Mouse (Mus musculus): ENCODE measurements at regions not wholly inside any gene's neighbourhood (a gene's known extent, or its start where the extent isn't known, plus 50 kb on each side); places are given as distances from the start of the nearest gene placed in this dataset.

DNA sequence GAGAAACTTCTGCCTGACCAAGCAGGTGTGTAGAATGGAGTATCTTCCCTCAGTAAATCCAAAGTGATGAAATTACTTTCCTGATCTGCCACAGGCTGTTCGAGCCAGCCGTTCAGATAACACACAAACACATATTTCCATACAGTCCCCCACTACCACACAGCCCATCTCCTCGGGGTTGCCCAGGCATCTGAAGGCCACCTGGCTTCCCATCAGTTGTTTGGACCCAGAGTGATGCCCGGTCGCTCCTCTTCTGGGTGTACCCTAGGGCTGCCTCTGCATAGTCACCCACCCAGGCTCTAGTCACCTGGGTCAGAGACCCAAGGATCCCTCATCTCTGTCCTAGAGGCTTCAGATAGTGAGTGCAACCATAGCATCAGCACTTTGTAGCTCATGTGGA lies 107.9 kb downstream of the CK137956 start:
- no peak overlapping the region for H3K9ac ChIP-seq (ENCODE audit: low read length)
- no peak overlapping the region for H3K4me2 ChIP-seq (ENCODE audit: low read depth, low read length, severe bottlenecking)
- no peaks in the 10 kb centered on the region; the same call in 1 of the 2 replicates for H3K4me1 ChIP-seq (replicated peaks; ENCODE audit: control insufficient read depth, insufficient read depth, low read length)
- no peaks in the 10 kb centered on the region for H3K9me3 ChIP-seq (ENCODE audit: control insufficient read depth, low read length)
- DNase-seq (ENCODE audit: low spot score) = no peak
- ATAC-seq (replicated peaks; ENCODE audit: low FRiP score) = no peak
- H3K27me3 ChIP-seq (ENCODE audit: control insufficient read depth, insufficient read depth, low read length) = no peaks in the 10 kb centered on the region
- H3K27ac ChIP-seq (ENCODE audit: low read depth, low read length) = no peak overlapping the region
- H3K36me3 ChIP-seq (ENCODE audit: control insufficient read depth, insufficient read depth, low read length) = no peaks in the 10 kb centered on the region
- 95% methylated on average over 5 of the region's 5 CpGs for WGBS
- no peak overlapping the region for H3K4me3 ChIP-seq (ENCODE audit: low read depth, low read length)

DNA sequence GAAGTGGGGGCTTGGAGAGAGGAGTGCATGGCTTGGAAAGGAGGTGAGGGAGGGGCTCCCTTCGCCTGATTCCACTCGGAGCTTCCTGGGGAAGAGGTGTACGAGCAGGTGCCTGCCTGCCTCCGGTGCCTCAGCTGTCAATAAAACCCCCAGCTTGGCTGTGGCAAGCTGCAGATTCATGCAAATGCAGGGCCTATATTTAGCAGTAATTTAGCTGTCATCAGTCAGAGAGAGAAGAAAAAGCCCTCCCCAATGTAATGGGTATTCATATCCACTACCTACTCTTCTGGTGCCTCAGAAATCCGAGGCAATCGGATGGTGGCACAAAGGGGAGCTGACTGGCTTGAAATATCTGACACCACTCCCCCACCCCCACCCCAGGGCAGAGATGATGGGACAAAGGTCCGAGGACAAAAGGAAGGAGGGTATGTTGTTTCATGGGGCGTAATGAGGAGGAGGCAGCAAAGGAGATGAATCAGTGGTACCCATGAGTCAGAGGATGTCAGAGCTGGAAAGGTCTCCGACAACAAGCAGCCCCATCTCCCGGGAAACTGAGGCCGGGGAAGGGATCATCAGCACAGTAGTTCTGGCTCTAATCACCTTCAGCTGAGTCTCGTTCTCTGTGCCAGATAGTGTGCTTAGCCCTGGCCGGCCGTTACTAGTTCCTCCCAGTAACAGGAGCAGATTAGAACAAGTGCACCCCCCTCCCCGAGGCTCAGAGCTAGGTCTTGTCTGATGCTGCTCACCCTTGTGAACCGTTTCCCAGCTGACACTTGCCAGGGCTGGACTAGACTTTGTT lies 109.2 kb downstream of the CK137956 start:
- WGBS = 62% methylated on average over 16 of the region's 16 CpGs
- H3K4me1 ChIP-seq (replicated peaks; ENCODE audit: control insufficient read depth, insufficient read depth, low read length) = no peaks in the 10 kb centered on the region; the same call in 1 of the 2 replicates
- H3K9me3 ChIP-seq (ENCODE audit: control insufficient read depth, low read length) = no peaks in the 10 kb centered on the region
- H3K4me2 ChIP-seq (ENCODE audit: low read depth, low read length, severe bottlenecking) = no peak overlapping the region
- no peak overlapping the region for H3K4me3 ChIP-seq (ENCODE audit: low read depth, low read length)
- peak overlapping the region; percentile 33; the same call in 1 of the 2 replicates for H3K27ac ChIP-seq (ENCODE audit: low read depth, low read length)
- H3K9ac ChIP-seq (ENCODE audit: low read length) = no peak overlapping the region
- no peaks in the 10 kb centered on the region for H3K27me3 ChIP-seq (ENCODE audit: control insufficient read depth, insufficient read depth, low read length)
- no peak for ATAC-seq (replicated peaks; ENCODE audit: low FRiP score)
- no peak for DNase-seq (ENCODE audit: low spot score)
- H3K36me3 ChIP-seq (ENCODE audit: control insufficient read depth, insufficient read depth, low read length) = no peaks in the 10 kb centered on the region

DNA sequence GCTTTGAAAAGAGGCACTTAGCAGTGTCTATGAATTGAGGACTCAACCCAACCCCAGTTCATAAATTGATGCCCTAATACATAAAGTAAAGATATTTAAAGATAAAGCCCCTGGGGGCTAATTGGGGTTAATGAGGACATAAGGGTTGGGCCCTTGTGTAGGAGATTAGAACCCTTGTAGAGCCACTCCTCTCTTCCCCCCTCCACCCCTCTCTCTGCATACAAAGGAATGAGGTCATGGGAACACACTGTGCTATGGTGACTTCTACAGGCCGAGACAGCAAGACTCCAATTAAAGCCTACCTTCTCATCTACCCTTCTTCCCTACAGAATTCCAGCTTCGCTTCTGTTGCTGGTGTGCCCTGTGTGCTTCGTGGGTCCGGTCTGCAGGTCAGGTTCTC lies 110.5 kb downstream of the CK137956 start:
- no peaks in the 10 kb centered on the region; the same call in 1 of the 2 replicates for H3K4me1 ChIP-seq (replicated peaks; ENCODE audit: control insufficient read depth, insufficient read depth, low read length)
- 69% methylated on average over 4 of the region's 4 CpGs for WGBS
- H3K27ac ChIP-seq (ENCODE audit: low read depth, low read length) = no peak overlapping the region
- no peak overlapping the region for H3K9ac ChIP-seq (ENCODE audit: low read length)
- H3K4me3 ChIP-seq (ENCODE audit: low read depth, low read length) = no peak overlapping the region
- H3K4me2 ChIP-seq (ENCODE audit: low read depth, low read length, severe bottlenecking) = no peak overlapping the region
- ATAC-seq (replicated peaks; ENCODE audit: low FRiP score) (no peak), DNase-seq (ENCODE audit: low spot score) (no peak)
- H3K27me3 ChIP-seq (ENCODE audit: control insufficient read depth, insufficient read depth, low read length) = no peaks in the 10 kb centered on the region
- H3K9me3 ChIP-seq (ENCODE audit: control insufficient read depth, low read length) = no peaks in the 10 kb centered on the region
- no peaks in the 10 kb centered on the region for H3K36me3 ChIP-seq (ENCODE audit: control insufficient read depth, insufficient read depth, low read length)

GRCm38 (mm10) chr4:127859505-127859904 lies 111.2 kb downstream of the CK137956 start:
- no peak for DNase-seq (ENCODE audit: low spot score)
- Histone ChIP-seq H3K36me3 (ENCODE audit: control insufficient read depth, insufficient read depth, low read length) (no peaks in the 10 kb centered on the region), H3K27me3 (ENCODE audit: control insufficient read depth, insufficient read depth, low read length) (no peaks in the 10 kb centered on the region), H3K27ac (ENCODE audit: low read depth, low read length) (no peak overlapping the region), H3K9ac (ENCODE audit: low read length) (no peak overlapping the region), H3K4me2 (ENCODE audit: low read depth, low read length, severe bottlenecking) (no peak overlapping the region), H3K4me1 (replicated peaks; ENCODE audit: control insufficient read depth, insufficient read depth, low read length) (no peaks in the 10 kb centered on the region; the same call in 1 of the 2 replicates), H3K4me3 (ENCODE audit: low read depth, low read length) (no peak overlapping the region), H3K9me3 (ENCODE audit: control insufficient read depth, low read length) (no peaks in the 10 kb centered on the region)
- 89% methylated on average over 6 of the region's 6 CpGs for WGBS
- no peak for ATAC-seq (replicated peaks; ENCODE audit: low FRiP score)

DNA sequence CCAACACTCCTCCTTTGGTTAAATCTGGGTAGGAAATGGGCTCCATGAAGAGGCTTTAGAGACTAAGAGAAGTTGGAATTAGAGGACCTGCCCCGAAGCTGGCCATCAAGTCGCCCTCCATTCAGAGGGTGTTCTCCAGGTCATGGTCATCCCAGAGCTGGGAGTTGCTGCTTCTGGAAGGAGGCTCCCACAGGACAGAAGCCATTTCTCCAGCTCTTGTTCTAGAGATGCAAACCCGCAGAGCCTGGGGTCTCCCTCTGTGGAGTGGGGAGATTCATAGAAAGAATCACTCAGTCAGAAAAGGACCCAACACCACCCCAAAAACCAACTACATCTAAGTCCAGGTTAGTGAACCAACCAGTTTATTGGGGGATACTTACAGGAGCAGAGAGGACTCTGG lies 112.2 kb downstream of the CK137956 start:
- WGBS = 86% methylated on average over 3 of the region's 3 CpGs
- Histone ChIP-seq H3K27ac (ENCODE audit: low read depth, low read length) (no peak overlapping the region), H3K4me3 (ENCODE audit: low read depth, low read length) (no peak overlapping the region), H3K27me3 (ENCODE audit: control insufficient read depth, insufficient read depth, low read length) (no peaks in the 10 kb centered on the region), H3K4me1 (replicated peaks; ENCODE audit: control insufficient read depth, insufficient read depth, low read length) (no peaks in the 10 kb centered on the region; the same call in 1 of the 2 replicates), H3K9ac (ENCODE audit: low read length) (no peak overlapping the region), H3K4me2 (ENCODE audit: low read depth, low read length, severe bottlenecking) (no peak overlapping the region), H3K9me3 (ENCODE audit: control insufficient read depth, low read length) (no peaks in the 10 kb centered on the region), H3K36me3 (ENCODE audit: control insufficient read depth, insufficient read depth, low read length) (no peaks in the 10 kb centered on the region)
- DNase-seq (ENCODE audit: low spot score) (no peak), ATAC-seq (replicated peaks; ENCODE audit: low FRiP score) (no peak)

- no peaks in the 10 kb centered on the region for H3K9me3 ChIP-seq (ENCODE audit: control insufficient read depth, low read length)
- no peak overlapping the region for H3K4me2 ChIP-seq (ENCODE audit: low read depth, low read length, severe bottlenecking)
- no peak overlapping the region for H3K4me3 ChIP-seq (ENCODE audit: low read depth, low read length)
- H3K9ac ChIP-seq (ENCODE audit: low read length) = no peak overlapping the region
- DNase-seq (ENCODE audit: low spot score) (no peak), ATAC-seq (replicated peaks; ENCODE audit: low FRiP score) (no peak)
- H3K27ac ChIP-seq (ENCODE audit: low read depth, low read length) = no peak overlapping the region
- no peaks in the 10 kb centered on the region for H3K27me3 ChIP-seq (ENCODE audit: control insufficient read depth, insufficient read depth, low read length)
- WGBS = 85% methylated on average over 1 of the region's 1 CpGs
- H3K36me3 ChIP-seq (ENCODE audit: control insufficient read depth, insufficient read depth, low read length) = no peaks in the 10 kb centered on the region
- H3K4me1 ChIP-seq (replicated peaks; ENCODE audit: control insufficient read depth, insufficient read depth, low read length) = no peaks in the 10 kb centered on the region
Observed at GRCm38 (mm10) chr4:127855836-127856235, 114.9 kb downstream of the CK137956 start.

DNA sequence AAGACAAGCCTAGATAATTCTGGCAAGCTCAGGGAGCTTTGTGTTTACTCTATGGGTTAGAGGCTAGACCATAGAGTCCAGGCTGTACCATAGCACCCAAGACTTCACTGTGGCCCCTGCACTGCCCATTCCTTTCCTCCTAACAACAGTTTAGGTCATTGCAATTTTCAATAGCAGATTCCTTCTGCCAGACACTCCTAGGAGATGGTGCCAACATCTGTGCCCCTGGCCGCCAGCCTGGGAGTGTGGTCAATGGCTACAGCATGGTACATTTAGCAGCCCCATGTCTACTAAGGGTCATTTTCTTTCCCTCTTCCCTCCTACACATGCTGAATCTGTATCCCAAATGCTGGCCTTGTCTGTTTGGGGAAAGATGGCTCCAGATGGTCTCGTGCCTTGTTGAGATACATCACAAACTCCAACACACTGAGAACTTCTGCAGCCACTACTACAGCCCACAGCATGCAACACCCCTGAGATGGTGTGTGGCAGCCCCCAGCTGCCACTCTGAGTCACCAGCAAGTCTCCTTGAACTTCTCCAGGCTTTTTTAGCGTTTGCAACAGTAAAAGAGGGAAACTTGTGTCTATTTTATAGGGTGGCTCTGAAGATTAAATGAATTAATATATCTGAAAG lies 115.9 kb downstream of the CK137956 start:
- no peaks in the 10 kb centered on the region for H3K36me3 ChIP-seq (ENCODE audit: control insufficient read depth, insufficient read depth, low read length)
- no peaks in the 10 kb centered on the region for H3K27me3 ChIP-seq (ENCODE audit: control insufficient read depth, insufficient read depth, low read length)
- no peak overlapping the region for H3K9ac ChIP-seq (ENCODE audit: low read length)
- H3K9me3 ChIP-seq (ENCODE audit: control insufficient read depth, low read length) = no peaks in the 10 kb centered on the region
- no peak overlapping the region for H3K27ac ChIP-seq (ENCODE audit: low read depth, low read length)
- H3K4me3 ChIP-seq (ENCODE audit: low read depth, low read length) = no peak overlapping the region
- no peak overlapping the region for H3K4me2 ChIP-seq (ENCODE audit: low read depth, low read length, severe bottlenecking)
- WGBS = 86% methylated on average over 3 of the region's 3 CpGs
- H3K4me1 ChIP-seq (replicated peaks; ENCODE audit: control insufficient read depth, insufficient read depth, low read length) = no peaks in the 10 kb centered on the region
- no peak for ATAC-seq (replicated peaks; ENCODE audit: low FRiP score)
- DNase-seq (ENCODE audit: low spot score) = no peak

GRCm38 (mm10) chr4:127849306-127849705 lies 121.4 kb downstream of the CK137956 start:
- H3K4me1 ChIP-seq (replicated peaks; ENCODE audit: control insufficient read depth, insufficient read depth, low read length) = 0 out of 2 replicates have a peak, but pooled peaks cover 4% of the 10 kb centered on the region
- H3K36me3 ChIP-seq (ENCODE audit: control insufficient read depth, insufficient read depth, low read length) = no peaks in the 10 kb centered on the region
- H3K4me2 ChIP-seq (ENCODE audit: low read depth, low read length, severe bottlenecking) = no peak overlapping the region
- no peak overlapping the region for H3K9ac ChIP-seq (ENCODE audit: low read length)
- ATAC-seq (replicated peaks; ENCODE audit: low FRiP score) (no peak), DNase-seq (ENCODE audit: low spot score) (no peak)
- no peak overlapping the region for H3K4me3 ChIP-seq (ENCODE audit: low read depth, low read length)
- no peak overlapping the region for H3K27ac ChIP-seq (ENCODE audit: low read depth, low read length)
- no peaks in the 10 kb centered on the region for H3K9me3 ChIP-seq (ENCODE audit: control insufficient read depth, low read length)
- WGBS = 89% methylated on average over 5 of the region's 5 CpGs
- H3K27me3 ChIP-seq (ENCODE audit: control insufficient read depth, insufficient read depth, low read length) = no peaks in the 10 kb centered on the region

All from forebrain, embryonic 11.5 days (tissue).